Mouse (Mus musculus) layer of hippocampus, adult 11-12 months (tissue): ENCODE measurements around the gene Ccdc88b.

Source experiments
- DNase-seq: peaks from one replicate; pipeline ENCODE4 v3.0.0; 2022; ENCODE audit warnings: low spot score

Ccdc88b gene

GRCm38 (mm10) chr19:6857391-6858005, 513 bp downstream of the Ccdc88b start:
- no peak for DNase-seq

GRCm38 (mm10) chr19:6857003-6857360, 1.0 kb downstream of the Ccdc88b start:
- DNase-seq, result no peak

GRCm38 (mm10) chr19:6856281-6857002, 1.6 kb downstream of the Ccdc88b start:
- DNase-seq, result peak; percentile 73

- DNase-seq, result no peak
These were observed 2.6 kb downstream of the Ccdc88b start for GRCm38 (mm10) chr19:6855225-6856031.

- no peak for DNase-seq
These were observed 3.4 kb downstream of the Ccdc88b start for GRCm38 (mm10) chr19:6854658-6855057.

- no peak for DNase-seq
These were observed 4.1 kb downstream of the Ccdc88b start for GRCm38 (mm10) chr19:6853903-6854302.

- DNase-seq, result no peak
These were observed 5.4 kb downstream of the Ccdc88b start for GRCm38 (mm10) chr19:6852393-6853305.

- no peak for DNase-seq
These were observed 6.5 kb downstream of the Ccdc88b start for GRCm38 (mm10) chr19:6851497-6851896.

GRCm38 (mm10) chr19:6849506-6850068, 8.4 kb downstream of the Ccdc88b start:
- DNase-seq, result no peak

- DNase-seq, result no peak
These were observed 10.0 kb downstream of the Ccdc88b start for GRCm38 (mm10) chr19:6847841-6848517.

GRCm38 (mm10) chr19:6846050-6846449, 12.0 kb downstream of the Ccdc88b start:
- DNase-seq, result no peak

GRCm38 (mm10) chr19:6842353-6842752, 15.7 kb downstream of the Ccdc88b start:
- no peak for DNase-seq

GRCm38 (mm10) chr19:6841292-6841597, 16.8 kb downstream of the Ccdc88b start:
- no peak for DNase-seq

GRCm38 (mm10) chr19:6840475-6841291, 17.3 kb downstream of the Ccdc88b start, which contains the start of gene Rps6ka4:
TSS of gene Rps6ka4 (minus strand) at chr19:6840636.
- peak; percentile 70 for DNase-seq

- peak; percentile 63 for DNase-seq
These were observed 18.2 kb downstream of the Ccdc88b start for GRCm38 (mm10) chr19:6839615-6840474.

GRCm38 (mm10) chr19:6832363-6832762, 25.6 kb downstream of the Ccdc88b start:
- no peak for DNase-seq

- no peak for DNase-seq
These were observed 26.7 kb downstream of the Ccdc88b start for GRCm38 (mm10) chr19:6831331-6831730.

GRCm38 (mm10) chr19:6830556-6831316, 27.3 kb downstream of the Ccdc88b start:
- DNase-seq, result no peak
